Mouse (Mus musculus): ENCODE measurements around the gene Eps8.
"Not testable (repeated sequence)": the region's sequence is repeated elsewhere in the genome, so short reads cannot be mapped to it uniquely, and the experiment has no call there.

- TF ChIP-seq CTCF, EP300 (IDR thresholded peaks at IDR 0.05; ENCODE audit: low read depth): not testable (repeated sequence)
Measured at GRCm38 (mm10) chr6:137446116-137446515, 208.6 kb downstream of the Eps8 start.

Data from liver, postnatal 0 days (tissue).